Mouse (Mus musculus) ES-Bruce4 (cell line): ENCODE measurements around the gene Gse1.

Experiments
- CTCF ChIP-seq: IDR thresholded peaks from one replicate; pipeline ENCODE4 v1.8.1; 2011; ENCODE audit warnings: low read depth, low read length
- EP300 ChIP-seq: IDR thresholded peaks from 2 replicates; pipeline ENCODE4 v1.6.1; 2011; ENCODE audit warnings: low read depth, low read length; ENCODE audit not compliant: insufficient read depth
- POLR2A ChIP-seq: IDR thresholded peaks from one replicate; pipeline ENCODE4 v1.8.1; 2011; ENCODE audit warnings: low read length; ENCODE audit not compliant: insufficient read depth

GRCm38 (mm10) chr8:120433734-120434133, 205.5 kb downstream of the Gse1 start:
- TF ChIP-seq POLR2A (no peak), CTCF (no peak), EP300 (no peak)
